Mouse (Mus musculus) erythroid progenitor cell, adult 5-6 weeks (primary cell): ENCODE data around the gene Arhgap20. TPM values are rescaled to one million over a fixed set of nuclear protein-coding genes. Genes with fewer than 3 reads are reported as not detected.

Experiments
- ATAC-seq: replicated peaks from 2 replicates; pipeline ENCODE4 v1.8.0; 2016; ENCODE audit warnings: moderate number of reproducible peaks, mild to moderate bottlenecking, moderate TSS enrichment, inconsistent platforms; ENCODE audit not compliant: poor library complexity, low FRiP score, severe bottlenecking
- total RNA-seq, 2 experiments: library from RNA; stranded (forward) in 1 of 2; stranded (reverse) in 1 of 2; fragments of 150-400 nt in 1 of 2; fragments of 186-747, 209-891 nt in 1 of 2; gene quantifications; 2 replicates each; pipeline versions ENCODE4 v1.2.3 to v1.2.4; 2015 to 2017; ENCODE audit warnings: low replicate concordance in 2 of 2

Arhgap20 gene
- total RNA-seq, 2 experiments from 2014 or later = not detected

DNA sequence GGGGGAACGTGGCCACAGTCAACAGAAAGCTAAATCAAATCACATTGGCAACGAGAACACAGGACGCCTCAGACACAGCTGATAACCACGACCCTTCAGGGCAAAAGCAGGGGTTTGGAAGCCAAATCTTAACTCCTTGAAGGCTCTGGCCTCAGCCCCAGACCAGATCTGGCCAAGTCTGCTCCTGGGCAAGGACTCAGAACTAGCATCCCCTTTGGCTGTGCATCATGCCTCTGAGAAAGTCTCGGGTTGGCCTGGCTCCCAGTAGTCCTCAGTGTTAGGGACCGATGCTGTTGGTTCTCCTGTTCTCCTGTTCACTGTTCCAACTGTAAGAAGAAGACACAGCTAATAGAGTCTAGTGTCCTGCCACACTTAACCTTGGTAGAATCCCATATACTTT is 30.1 kb downstream of the Arhgap20 start:
- no peak for ATAC-seq

DNA sequence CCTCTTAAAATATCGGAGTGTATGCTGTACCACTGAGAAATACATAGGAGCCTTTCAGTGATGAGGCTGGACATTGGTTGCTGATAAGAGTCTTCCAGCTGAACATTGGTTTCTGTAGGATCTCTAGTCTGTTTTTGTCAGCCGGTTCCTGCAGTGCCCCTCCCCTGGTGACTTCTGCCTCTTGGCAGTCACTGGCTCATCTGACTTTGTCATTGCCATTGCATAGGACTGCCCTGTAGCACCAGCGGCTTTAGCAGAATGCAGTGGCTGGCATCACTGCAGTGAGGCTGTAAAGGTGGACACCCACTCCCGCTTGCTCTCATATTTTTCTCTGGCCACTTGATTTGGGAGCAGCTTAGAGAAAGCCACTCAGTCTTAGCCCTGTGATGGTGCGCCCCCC is 33.1 kb downstream of the Arhgap20 start:
- no peak for ATAC-seq

- ATAC-seq = no peak
Measured at GRCm38 (mm10) chr9:51799156-51799555, 34.0 kb downstream of the Arhgap20 start.

- ATAC-seq = no peak
Measured at GRCm38 (mm10) chr9:51807272-51807671, 42.1 kb downstream of the Arhgap20 start.

- no peak for ATAC-seq
Measured at GRCm38 (mm10) chr9:51812931-51813330, 47.8 kb downstream of the Arhgap20 start.

DNA sequence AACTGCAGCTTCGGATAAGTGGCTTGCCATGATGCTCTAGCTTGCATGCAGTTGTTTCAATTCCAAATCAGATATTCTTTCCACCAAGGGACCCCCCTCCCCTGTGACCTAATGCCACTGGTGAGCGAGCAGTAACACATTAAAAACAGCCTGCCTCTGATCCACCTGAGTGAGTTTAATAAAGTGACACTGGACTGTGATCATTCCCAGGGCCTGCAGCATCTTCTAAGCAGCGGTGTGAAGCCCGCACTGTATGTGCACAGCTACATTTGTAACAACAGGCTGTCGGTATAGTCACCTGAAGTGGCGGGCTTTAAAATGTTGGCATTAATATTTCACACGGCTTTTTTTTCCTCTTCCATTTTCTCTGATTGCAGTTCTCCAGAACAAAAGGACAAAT is 59.4 kb downstream of the Arhgap20 start:
- no peak for ATAC-seq

- no peak for ATAC-seq
Measured at GRCm38 (mm10) chr9:51831596-51831995, 66.5 kb downstream of the Arhgap20 start.

- no peak for ATAC-seq
Measured at GRCm38 (mm10) chr9:51832368-51832767, 67.2 kb downstream of the Arhgap20 start.

DNA sequence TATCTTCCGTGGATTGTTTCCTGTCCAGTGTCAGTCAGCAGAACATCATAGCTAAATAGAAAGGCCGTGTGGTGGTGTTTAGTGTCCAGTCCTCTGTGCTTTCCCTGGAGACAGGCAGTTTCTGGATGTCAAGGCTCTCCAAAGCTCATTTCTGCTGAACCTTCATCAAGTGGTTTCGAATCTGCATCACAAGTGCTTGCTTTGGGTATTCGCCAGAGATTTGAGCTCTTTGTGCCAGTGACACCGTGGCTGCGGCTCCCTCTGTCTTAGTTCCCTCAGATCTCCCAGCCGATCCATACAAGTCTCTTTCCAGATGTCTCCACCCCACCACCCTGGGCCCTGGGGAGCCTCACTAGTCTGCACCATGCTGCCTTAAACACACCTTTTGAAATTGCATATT is 72.6 kb downstream of the Arhgap20 start:
- no peak for ATAC-seq

DNA sequence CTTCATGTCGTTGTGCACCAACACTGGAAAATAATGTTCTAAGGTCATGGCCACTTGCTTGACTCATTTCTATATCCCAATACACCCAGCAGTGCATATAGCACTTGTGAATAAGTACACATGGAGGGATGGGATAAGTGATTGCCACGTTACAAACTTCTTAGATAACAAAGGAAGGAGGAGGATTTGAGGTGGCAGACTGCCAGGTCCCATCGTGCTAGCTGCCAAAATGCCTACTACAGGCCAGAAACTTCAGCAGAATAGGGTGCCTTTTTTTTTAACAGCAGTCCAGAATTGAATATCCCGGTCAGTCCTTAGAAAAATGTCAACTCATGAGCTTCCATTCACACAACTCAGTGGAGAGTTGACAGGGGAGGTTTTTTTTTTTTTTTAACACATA is 78.1 kb downstream of the Arhgap20 start:
- no peak for ATAC-seq

DNA sequence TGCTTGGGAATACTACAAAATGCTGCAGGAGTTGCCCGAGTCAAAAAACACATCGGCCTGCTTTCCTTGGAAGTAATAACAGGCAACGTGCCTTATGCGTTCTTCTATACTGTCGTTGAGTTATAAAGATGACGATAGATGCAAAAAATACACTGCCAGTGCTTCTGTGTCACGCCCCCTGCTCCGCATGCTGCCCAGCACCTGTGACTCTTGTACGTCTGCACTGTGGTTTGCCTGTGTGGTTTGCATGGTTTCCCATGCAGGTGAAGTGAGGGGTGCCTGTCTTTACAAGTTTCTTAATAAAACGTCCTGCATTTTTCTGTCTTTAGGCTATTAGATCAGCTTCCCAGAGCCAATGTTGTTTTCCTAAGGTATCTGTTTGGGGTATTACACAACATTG is 80.7 kb downstream of the Arhgap20 start:
- no peak for ATAC-seq

DNA sequence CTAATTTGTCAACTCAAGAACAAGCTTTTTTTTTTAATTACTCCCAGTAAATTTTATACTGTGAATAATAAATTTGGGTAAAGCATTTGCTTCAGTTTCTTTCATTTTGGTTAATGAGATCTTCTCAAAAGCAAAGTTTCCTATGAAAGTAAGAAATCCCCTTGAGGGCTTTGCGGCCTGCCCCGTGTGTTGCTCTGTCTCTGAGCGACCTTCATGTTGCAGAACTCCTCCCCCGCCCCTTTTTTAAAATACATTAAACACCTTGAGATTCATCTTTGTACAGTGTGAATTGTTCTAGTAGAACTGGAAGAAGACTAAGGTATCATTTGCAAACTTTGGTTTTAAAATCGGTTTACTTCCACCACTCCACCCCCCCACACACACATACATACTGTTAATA is 88.6 kb downstream of the Arhgap20 start:
- ATAC-seq = no peak

DNA sequence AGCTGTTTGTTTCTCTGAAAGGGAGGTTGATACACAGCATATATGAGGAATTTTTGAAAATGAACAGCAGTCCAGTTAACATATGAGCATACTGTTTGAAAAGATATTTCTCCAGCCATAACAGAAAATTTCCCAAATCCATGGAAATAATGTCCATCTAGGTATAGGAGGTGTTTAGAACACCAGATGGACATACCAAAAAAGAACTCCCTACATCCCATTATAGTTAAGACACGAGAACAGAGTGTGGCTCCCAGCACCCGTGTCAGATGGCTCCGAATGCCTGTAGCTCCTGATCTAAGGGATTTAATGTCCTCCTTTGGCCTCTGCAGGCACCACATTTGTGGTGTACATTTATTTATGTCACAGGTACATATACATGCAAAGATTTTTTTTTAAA is 99.1 kb downstream of the Arhgap20 start:
- ATAC-seq = no peak

- ATAC-seq = no peak
Measured at GRCm38 (mm10) chr9:51866634-51867033, 101.5 kb downstream of the Arhgap20 start.

GRCm38 (mm10) chr9:51869056-51869455 is 103.9 kb downstream of the Arhgap20 start:
- ATAC-seq = no peak

DNA sequence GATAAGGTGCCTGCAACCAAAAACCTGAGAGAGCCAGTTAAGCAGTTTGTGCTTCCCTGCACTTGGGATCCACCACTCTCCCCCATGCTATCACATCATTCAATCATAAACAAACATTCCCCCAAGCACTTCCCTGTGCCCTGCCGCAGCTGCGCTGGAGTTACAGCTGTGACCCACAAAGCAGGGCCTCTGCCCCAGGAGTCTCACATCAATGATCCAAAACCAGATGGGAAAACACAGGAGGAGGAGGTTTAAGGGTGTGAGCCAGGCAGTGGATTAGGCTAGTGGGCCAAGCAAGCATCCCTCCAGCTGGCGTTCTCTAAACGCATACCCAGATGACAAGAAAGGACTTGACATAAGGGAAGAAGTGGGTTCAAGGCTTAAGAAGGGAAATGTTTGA is 109.2 kb downstream of the Arhgap20 start:
- ATAC-seq = no peak

- ATAC-seq = no peak
Measured at GRCm38 (mm10) chr9:51875531-51875930, 110.4 kb downstream of the Arhgap20 start.

DNA sequence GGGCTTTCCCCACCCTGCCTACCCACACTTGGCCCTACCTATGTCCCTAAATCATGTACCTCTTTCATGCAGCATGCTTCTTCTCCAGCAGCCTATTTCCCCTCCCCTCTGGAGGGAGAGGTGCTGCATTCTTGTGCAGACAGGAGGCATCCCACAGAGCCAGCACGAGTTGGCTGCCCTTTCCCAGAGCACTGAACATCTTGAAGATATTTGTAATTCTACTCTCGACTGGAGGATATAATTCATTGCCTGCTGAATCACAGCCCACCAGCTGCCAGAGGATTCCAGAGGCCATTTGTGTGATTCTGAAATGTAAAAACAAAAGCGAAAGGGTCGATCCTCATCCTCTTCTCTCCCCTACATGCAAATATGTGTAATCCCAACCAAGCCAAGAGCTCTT is 116.2 kb downstream of the Arhgap20 start:
- ATAC-seq = no peak

DNA sequence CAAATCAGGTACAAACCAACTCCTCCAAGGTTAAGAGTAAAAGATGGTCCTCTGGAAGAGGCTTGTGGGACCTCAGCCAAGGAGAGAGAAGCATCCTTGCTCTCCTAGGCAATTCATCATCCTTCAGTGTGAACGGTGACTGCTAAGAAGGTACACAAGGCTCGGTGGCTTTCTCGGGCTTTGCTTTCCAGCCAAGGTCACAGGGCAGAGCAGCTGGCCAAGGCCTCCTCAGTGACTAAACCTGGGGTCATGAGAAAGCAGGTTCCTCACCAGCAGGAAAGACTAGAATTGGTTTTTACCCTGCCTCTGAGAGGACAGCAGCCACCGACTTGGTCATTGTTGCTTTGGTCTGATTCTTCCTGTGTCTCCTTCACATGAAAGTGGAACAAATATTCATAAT is 116.7 kb downstream of the Arhgap20 start:
- ATAC-seq = no peak

DNA sequence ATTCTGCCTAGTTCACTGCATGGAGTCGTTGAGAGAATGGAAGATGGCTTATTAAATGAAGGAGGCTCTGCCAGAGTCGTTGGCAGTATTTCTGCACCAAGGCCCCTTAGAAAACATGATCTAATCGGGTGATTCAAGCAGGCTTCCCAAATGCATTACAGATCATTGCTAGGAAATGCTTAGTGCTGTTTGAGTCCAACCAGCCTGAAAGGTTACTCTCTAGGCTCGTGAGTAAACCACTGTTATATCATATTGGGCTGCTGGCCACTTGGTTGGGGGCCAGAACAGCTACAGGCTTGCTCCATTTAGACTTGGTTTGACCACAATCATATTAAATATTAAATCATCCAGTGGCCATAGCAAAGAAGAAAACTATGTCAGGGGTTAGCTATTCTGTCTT is 118.2 kb downstream of the Arhgap20 start:
- no peak for ATAC-seq

DNA sequence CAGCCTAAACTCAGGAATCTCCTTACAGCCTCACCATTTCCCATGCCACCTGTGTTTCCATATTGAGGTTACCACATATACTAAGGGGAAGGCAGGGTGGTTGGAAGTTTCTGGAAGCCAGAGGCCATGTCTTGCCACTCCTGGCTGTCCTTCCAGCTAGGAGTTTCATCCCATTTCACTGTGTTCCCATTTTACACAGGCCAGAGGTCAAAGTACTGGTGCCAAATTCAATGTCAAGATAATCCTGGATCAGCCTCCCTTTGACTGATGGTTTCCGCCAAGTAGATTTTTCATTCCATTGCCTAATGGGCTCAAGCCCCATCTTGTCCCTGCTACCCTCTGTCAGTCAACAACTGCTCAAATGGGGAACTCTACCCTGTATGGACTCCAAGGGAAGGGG is 127.8 kb downstream of the Arhgap20 start:
- no peak for ATAC-seq
